Mouse (Mus musculus): ENCODE measurements at regions not wholly inside any gene's neighbourhood (a gene's known extent, or its start where the extent isn't known, plus 50 kb on each side); places are given as distances from the start of the nearest gene placed in this dataset.

DNA sequence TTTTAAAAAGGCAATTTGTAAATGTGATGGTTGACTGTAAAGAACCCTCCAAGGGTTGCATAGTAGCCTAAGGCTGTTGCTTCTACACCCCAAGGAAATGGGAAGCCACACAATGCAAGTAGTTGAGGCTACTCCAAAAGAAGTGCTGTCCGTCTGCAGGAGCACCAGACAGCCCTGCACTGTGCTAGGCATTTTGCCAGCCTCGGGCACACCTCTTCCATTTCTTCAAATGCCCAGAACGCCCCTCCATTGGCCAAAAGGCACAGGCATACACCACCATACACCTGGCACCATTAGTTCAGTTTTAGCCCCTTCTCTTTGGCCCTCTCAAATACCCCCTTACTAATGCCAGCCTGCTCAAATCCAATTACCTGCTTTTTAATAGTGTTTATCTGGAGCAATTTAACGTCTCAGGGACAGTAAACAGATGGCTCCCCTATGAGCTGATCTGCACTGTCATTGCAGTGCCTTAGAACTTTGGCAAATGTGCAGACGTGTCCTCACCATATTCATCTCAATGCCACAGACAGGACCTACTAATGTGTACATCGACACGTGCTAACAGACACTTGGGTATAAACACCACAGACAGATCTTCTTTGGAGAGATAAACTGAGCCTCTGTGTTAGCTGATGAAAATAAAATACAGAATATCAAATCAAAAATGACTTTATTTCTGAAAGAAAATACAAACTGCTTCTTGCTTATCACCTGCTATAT, 211.9 kb upstream of the Hnrnpa3 start:
- H3K36me3 ChIP-seq (ENCODE audit: control insufficient read depth, insufficient read depth, low read length): no peaks in the 10 kb centered on the region
- no peak for TF ChIP-seq POLR2A (IDR thresholded peaks at IDR 0.05; ENCODE audit: low read depth, low read length)

DNA sequence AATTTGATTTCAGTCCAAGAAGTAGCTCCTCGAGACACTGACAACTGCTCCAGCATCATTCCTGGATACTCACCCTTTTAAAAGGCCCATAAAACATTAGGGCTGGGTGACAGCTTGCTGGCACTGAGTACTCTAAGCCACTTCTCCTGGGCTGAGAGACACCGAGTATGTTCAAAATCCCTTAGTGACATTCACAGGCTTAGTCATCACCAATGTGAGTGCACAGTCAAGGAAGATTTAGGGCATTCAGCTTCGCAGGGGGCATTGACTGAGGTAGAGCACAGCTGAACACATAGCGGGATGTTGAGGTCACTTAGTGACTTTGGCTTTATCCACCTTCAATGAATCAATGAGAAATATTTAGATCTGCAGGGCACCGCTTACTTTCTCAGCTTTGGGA, 210.8 kb upstream of the Hnrnpa3 start:
- Histone ChIP-seq H3K4me1 (ENCODE audit: control insufficient read depth, insufficient read depth, insufficient read length, low read length) (no peaks in the 10 kb centered on the region), H3K27me3 (ENCODE audit: control insufficient read depth, insufficient read depth, low read length) (no peaks in the 10 kb centered on the region), H3K36me3 (ENCODE audit: control insufficient read depth, insufficient read depth, low read length) (no peaks in the 10 kb centered on the region), H3K4me3 (ENCODE audit: low read depth, low read length) (no peak overlapping the region), H3K27ac (ENCODE audit: insufficient read depth, low read depth, low read length) (no peak overlapping the region)
- TF ChIP-seq POLR2A (IDR thresholded peaks at IDR 0.05; ENCODE audit: low read depth, low read length): no peak
- TF ChIP-seq CTCF (IDR thresholded peaks at IDR 0.05; ENCODE audit: extremely low read depth, insufficient read length, insufficient replicate concordance, low read depth, low read length): no peak
- WGBS: 62% methylated on average over 5 of the region's 5 CpGs

More for the DNA sequence above, 211.9 kb upstream of the Hnrnpa3 start:
- no peak overlapping the region for H3K4me3 ChIP-seq (ENCODE audit: low read depth, low read length)
- WGBS: 68% methylated on average over 7 of the region's 7 CpGs
- H3K27me3 ChIP-seq (ENCODE audit: control insufficient read depth, insufficient read depth, low read length): no peaks in the 10 kb centered on the region
- H3K4me1 ChIP-seq (ENCODE audit: control insufficient read depth, insufficient read depth, insufficient read length, low read length): no peaks in the 10 kb centered on the region
- H3K27ac ChIP-seq (ENCODE audit: insufficient read depth, low read depth, low read length): no peak overlapping the region

GRCm38 (mm10) chr2:75451846-75452267, 207.2 kb upstream of the Hnrnpa3 start:
- TF ChIP-seq POLR2A (IDR thresholded peaks at IDR 0.05; ENCODE audit: low read depth, low read length): no peak
- TF ChIP-seq CTCF (IDR thresholded peaks at IDR 0.05; ENCODE audit: extremely low read depth, insufficient read length, insufficient replicate concordance, low read depth, low read length): no peak
- H3K36me3 ChIP-seq (ENCODE audit: control insufficient read depth, insufficient read depth, low read length): no peaks in the 10 kb centered on the region
- H3K4me3 ChIP-seq (ENCODE audit: low read depth, low read length): no peak overlapping the region
- H3K27ac ChIP-seq (ENCODE audit: insufficient read depth, low read depth, low read length): no peak overlapping the region
- no peaks in the 10 kb centered on the region for H3K4me1 ChIP-seq (ENCODE audit: control insufficient read depth, insufficient read depth, insufficient read length, low read length)
- 34% methylated on average over 8 of the region's 8 CpGs for WGBS
- H3K27me3 ChIP-seq (ENCODE audit: control insufficient read depth, insufficient read depth, low read length): no peaks in the 10 kb centered on the region

GRCm38 (mm10) chr2:75452274-75453148, 206.6 kb upstream of the Hnrnpa3 start:
- Histone ChIP-seq H3K36me3 (ENCODE audit: control insufficient read depth, insufficient read depth, low read length) (no peaks in the 10 kb centered on the region), H3K4me3 (ENCODE audit: low read depth, low read length) (no peak overlapping the region), H3K27me3 (ENCODE audit: control insufficient read depth, insufficient read depth, low read length) (no peaks in the 10 kb centered on the region), H3K27ac (ENCODE audit: insufficient read depth, low read depth, low read length) (no peak overlapping the region), H3K4me1 (ENCODE audit: control insufficient read depth, insufficient read depth, insufficient read length, low read length) (no peaks in the 10 kb centered on the region)
- TF ChIP-seq CTCF (IDR thresholded peaks at IDR 0.05; ENCODE audit: extremely low read depth, insufficient read length, insufficient replicate concordance, low read depth, low read length): no peak
- no peak for TF ChIP-seq POLR2A (IDR thresholded peaks at IDR 0.05; ENCODE audit: low read depth, low read length)
- 79% methylated on average over 7 of the region's 7 CpGs for WGBS

GRCm38 (mm10) chr2:75455481-75455880, 203.6 kb upstream of the Hnrnpa3 start:
- Histone ChIP-seq H3K27ac (ENCODE audit: insufficient read depth, low read depth, low read length) (no peak overlapping the region), H3K4me3 (ENCODE audit: low read depth, low read length) (no peak overlapping the region), H3K4me1 (ENCODE audit: control insufficient read depth, insufficient read depth, insufficient read length, low read length) (no peaks in the 10 kb centered on the region), H3K27me3 (ENCODE audit: control insufficient read depth, insufficient read depth, low read length) (no peaks in the 10 kb centered on the region), H3K36me3 (ENCODE audit: control insufficient read depth, insufficient read depth, low read length) (no peaks in the 10 kb centered on the region)
- WGBS: 86% methylated on average over 9 of the region's 9 CpGs
- TF ChIP-seq CTCF (IDR thresholded peaks at IDR 0.05; ENCODE audit: extremely low read depth, insufficient read length, insufficient replicate concordance, low read depth, low read length): no peak

GRCm38 (mm10) chr2:75456272-75456671, 202.8 kb upstream of the Hnrnpa3 start:
- TF ChIP-seq POLR2A (IDR thresholded peaks at IDR 0.05; ENCODE audit: low read depth, low read length): no peak
- no peak for TF ChIP-seq CTCF (IDR thresholded peaks at IDR 0.05; ENCODE audit: extremely low read depth, insufficient read length, insufficient replicate concordance, low read depth, low read length)
- Histone ChIP-seq H3K27ac (ENCODE audit: insufficient read depth, low read depth, low read length) (no peak overlapping the region), H3K4me1 (ENCODE audit: control insufficient read depth, insufficient read depth, insufficient read length, low read length) (no peaks in the 10 kb centered on the region), H3K27me3 (ENCODE audit: control insufficient read depth, insufficient read depth, low read length) (no peaks in the 10 kb centered on the region), H3K36me3 (ENCODE audit: control insufficient read depth, insufficient read depth, low read length) (no peaks in the 10 kb centered on the region), H3K4me3 (ENCODE audit: low read depth, low read length) (no peak overlapping the region)
- 58% methylated on average over 1 of the region's 1 CpGs for WGBS

DNA sequence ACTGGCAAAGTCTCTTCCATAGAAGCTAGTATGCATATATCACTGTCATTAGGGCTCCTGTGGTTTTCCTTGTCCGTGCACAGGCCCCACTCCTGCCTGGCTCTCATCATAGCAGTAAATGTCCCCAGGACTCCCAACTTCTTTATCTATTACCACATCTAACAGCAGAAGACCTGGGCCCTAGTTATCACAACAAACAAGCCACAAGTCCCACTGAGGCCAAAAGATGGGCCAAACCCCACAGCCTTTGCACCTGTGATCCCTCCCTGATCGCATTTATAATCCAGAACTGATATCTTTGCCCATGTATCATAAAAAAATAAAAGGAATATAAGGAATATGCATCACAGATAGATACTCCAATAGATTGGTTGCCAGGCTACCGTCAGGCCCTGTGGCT, 201.6 kb upstream of the Hnrnpa3 start:
- WGBS: 83% methylated on average over 3 of the region's 3 CpGs
- Histone ChIP-seq H3K4me1 (ENCODE audit: control insufficient read depth, insufficient read depth, insufficient read length, low read length) (no peaks in the 10 kb centered on the region), H3K27ac (ENCODE audit: insufficient read depth, low read depth, low read length) (no peak overlapping the region), H3K4me3 (ENCODE audit: low read depth, low read length) (no peak overlapping the region), H3K27me3 (ENCODE audit: control insufficient read depth, insufficient read depth, low read length) (no peaks in the 10 kb centered on the region), H3K36me3 (ENCODE audit: control insufficient read depth, insufficient read depth, low read length) (no peaks in the 10 kb centered on the region)
- TF ChIP-seq POLR2A (IDR thresholded peaks at IDR 0.05; ENCODE audit: low read depth, low read length) (no peak), CTCF (IDR thresholded peaks at IDR 0.05; ENCODE audit: extremely low read depth, insufficient read length, insufficient replicate concordance, low read depth, low read length) (no peak)

Data from small intestine, adult 2 months (tissue).